Mouse (Mus musculus) CH12F3 (cell line): ENCODE measurements around the gene Cdh4.

ENCODE experiments used
- in situ Hi-C: fragments of 300-500 bp; cut with MboI; formaldehyde crosslinking; loops from 2 replicates; pipeline ENCODE4 v1.14.3; 2020; ENCODE audit warnings: low sequenced_read_pairs

The Cdh4 gene

DNA sequence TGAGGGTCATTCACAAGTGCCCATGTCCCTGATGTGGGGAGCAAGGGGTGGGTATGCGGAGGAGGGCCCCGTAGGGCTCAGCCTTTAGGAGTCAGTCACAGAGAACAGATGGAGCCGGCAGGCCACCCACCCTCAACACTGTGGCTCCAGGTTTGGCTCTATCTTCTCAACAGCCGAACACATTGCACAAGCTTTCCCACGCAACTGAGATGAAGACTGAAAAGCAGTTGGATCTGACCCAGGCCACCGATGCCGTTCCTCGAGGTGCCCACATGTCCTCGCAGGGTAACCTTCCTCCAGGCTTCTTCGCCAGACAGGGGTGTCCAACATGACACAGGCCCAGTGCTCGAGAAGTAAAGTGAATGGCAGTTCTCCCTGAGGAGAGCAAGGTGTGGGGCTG lies 144.2 kb downstream of the Cdh4 start:
- in situ Hi-C loops: no loop called here

DNA sequence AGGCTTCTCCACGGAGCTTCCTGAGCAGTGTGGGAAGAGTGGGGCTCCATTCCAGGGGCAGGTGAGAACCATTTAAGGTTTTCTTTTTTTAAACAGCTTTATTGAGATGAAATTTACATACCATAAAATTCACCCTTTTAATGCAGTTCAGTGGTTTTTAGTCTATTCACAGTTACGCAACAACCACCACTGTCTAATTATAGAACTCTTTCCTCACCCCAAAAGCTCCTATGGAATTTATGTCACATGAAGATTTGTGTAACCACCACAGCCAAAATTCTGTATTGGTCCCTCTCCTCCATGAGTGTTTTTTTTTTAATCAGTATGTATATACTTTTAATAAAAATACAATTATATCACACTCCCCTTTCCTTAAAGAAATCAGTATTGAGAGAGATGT lies 144.8 kb downstream of the Cdh4 start:
- in situ Hi-C loops: no loop called here

DNA sequence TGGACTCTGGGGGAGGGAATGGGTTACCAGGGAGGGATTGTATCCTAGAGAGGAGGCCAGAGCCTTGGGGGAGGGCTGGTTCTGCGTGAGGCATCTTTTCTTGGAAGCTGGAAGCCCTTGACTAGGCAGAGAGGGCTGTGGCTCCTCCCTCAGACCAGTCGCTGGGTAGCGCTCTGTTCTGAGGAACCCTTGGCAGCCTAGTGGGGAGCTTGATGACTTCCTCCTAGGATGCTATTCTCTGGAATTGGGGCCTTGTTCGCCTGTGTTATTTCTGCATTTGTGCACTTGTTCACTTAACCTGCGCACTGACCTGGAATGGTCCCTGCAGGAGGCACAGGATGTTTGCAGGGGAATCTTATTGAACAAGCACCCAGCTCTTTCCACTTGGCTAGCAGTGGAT lies 149.4 kb downstream of the Cdh4 start:
- in situ Hi-C loops: no loop called here

DNA sequence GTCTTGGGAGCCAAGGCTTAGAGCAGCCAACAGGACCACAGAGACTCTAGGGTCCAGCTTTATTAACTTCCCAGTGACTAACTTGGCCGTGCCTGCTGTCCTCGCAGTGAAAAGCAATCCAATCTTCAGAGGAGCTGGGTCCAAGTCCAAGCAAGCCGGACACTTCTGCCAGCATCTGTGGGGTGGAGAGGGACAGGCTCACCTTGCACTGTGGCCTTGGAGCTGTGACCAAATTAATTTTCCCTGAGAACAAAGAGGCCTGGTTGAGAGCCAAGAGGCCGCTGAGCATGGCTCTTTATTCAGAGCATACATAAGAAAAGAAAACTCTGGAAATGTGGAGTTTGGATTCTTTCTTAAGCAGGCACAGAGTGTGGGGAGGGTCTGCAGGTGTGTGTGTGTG lies 152.8 kb downstream of the Cdh4 start:
- in situ Hi-C loops: no loop called here

DNA sequence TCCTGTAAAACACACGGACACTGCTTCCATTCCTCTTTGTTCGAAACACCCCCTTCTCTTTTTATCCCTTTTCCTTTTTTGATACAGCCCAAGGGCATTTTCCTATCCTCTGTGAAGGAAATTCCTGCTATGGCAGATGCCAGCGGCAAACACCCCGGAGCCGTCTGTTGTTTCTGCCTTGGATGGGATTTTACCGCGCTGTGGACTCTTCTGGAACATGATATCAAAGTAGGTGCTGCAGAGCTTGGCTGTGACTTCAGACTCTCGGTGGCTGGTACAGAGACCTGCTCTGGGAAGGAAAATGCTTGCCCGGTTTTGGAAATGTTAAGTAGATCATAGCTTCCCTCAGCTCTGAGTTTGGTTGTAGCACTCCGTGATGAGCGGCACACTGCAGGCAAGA lies 156.7 kb downstream of the Cdh4 start:
- in situ Hi-C loops: no loop called here

DNA sequence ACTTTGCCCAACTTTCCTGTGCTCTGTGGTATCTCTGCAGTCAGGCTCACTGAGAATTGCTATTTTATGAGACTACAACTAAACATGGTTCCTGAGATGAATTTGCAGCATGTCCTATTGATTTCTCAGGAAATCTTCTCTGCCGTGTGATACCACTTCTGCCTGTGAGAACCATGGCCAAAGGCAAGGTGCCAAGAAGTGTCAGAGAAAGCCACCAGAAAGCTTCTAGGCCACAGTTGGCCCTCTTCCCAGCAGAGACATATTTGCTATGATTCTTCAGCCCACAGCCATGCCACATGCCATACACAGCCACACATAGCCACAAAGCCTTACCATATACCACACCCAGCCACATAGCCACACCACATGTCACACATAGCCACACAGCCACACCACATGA lies 157.7 kb downstream of the Cdh4 start:
- in situ Hi-C loops: no loop called here

DNA sequence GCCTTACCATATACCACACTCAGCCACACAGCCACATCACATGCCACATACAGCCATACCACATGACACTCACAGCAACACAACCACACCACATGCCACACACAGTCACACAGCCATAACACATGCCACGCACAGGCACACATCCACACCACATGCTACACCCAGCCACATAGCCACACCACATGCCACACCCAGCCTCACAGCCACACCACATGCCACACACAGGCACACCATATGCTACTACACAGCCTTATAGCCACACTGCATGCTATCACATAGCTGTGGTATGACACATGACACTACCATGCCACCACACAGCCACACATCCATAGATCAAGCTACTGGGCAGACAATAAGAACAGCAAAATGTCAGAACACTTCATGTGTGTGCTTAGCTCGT lies 158.1 kb downstream of the Cdh4 start:
- in situ Hi-C loops: no loop called here

DNA sequence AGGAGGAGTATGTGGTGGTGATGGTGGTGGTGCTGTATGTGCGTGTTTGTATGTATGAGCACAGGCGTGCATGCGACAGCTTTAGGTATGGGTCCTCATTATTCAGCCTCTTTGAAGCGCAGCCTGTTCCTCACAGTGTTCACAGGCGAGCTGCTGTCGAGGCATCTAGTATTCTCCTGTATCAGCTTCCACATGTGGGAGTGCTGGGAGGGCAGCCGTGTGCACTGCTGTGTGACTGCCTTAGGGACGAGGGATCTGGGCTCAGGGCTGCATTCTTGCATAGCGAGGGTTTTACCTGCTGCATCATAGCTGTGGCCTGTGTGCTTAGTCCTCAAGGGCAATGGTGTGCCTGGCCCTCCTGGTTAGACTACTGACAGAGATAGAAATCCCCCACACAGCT lies 158.9 kb downstream of the Cdh4 start:
- in situ Hi-C loops: no loop called here

DNA sequence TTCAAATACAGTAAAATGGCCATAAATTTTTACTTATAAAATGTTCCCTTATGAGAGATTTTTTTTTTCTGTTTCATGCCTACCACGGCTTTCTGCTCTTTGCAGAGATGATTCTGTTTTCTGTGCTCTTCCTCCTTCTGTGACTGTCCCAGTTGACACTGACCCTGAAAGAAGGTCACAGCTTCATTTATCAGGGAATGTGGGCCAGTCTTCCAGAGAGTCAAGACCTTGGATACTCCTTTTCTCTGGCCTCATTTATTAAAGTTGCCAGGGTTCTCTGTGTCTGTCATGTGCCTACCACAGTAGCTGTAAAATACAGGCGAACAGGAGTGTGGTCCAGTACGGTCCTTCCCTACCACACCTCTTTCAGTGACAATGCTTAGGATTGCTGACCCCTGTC lies 162.5 kb downstream of the Cdh4 start:
- in situ Hi-C loops: no loop called here

DNA sequence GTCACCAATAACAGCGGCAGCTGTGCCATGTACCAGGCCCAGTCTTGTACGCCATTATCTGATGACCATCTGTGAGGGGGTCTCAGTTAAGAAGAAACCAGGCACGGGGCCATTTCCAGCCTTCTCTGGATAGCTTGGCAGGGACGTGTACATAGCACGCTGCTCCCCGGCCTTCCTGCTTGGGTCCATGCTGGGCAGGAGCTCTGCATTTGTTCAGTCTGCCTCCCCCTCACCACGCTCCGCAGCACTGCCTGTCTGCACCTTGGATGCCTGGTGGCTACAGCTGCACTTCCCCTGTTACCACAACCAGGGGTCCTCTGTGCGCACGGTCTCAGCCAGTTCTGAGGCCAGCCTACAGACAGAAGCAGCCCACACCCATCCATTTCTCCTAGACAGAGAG lies 163.0 kb downstream of the Cdh4 start:
- in situ Hi-C loops: no loop called here

DNA sequence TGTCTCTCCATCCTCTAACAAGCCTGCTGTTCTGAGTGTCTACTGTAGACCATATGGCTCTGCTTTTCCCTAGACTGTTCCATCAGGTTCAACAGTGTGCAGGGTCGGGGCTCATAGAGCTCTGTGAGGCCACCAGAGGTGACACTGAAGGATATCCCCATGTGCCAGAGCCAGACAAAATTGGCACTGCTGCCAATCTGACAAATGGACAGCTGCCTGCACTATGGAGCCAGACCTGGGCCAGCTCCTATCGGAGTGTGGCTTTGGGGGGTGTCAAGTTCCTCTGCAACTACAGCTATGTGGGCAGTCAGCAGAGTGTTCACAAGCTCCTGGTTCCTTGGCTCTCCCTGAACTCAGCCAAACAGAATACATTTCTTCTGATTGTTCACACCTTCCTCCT lies 164.1 kb downstream of the Cdh4 start:
- in situ Hi-C loops: no loop called here

DNA sequence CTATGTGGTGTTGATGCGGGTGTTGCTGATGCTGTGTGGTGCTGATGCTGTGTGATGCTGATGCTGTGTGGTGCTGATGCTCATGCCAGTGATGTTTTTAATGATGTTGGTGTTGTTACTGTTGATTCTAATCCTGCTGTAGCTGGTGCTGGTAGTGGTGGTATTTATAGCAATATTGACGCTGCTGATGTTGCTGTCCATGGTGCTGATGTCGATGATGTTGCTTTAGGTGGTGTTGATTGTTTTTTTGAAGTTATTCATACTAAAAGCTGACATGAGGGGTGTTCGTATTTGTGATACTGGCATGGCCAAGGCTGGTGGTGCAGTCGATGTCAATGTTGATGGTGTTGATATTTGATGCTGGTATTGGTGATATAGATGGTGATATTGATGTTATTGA lies 173.7 kb downstream of the Cdh4 start:
- in situ Hi-C loops: no loop called here

DNA sequence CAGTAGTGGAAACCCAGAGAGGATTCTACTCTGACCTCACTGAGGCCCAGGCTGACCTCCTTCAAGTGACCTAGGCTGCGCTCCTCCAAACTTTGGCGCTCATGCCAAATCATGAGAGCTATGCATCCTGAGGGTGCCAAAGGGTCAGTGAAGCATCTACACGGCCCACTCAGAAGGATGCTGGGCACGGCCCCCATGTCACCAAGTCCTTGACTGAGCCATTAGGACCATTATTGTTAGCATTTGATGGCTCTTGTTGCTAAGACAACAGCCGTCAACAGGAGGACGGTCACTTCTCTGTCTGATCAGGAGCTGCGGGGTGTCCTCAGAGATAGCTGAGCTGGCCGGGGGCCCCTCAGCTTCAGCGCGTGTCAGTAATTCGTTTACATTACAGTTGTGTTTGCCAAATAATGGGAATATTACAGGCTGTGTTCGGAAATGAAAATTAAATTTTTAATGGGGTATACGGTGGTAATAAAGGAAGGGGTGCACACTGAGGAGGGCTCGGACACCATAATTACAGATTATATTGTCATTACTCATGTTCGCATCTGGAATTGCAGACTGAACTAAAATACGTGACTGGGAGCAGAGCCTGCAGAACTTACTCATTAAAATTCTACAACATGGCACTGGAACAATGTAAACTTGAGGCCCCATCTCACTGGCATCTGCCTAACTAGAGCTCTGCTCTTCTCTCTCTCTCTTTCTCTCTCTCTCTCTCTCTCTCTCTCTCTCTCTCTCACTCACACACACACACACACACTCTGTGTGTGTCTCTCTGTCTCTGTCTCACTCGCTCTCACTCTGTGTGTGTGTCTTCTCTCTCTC lies 181.6 kb downstream of the Cdh4 start:
- in situ Hi-C loops: no loop called here

DNA sequence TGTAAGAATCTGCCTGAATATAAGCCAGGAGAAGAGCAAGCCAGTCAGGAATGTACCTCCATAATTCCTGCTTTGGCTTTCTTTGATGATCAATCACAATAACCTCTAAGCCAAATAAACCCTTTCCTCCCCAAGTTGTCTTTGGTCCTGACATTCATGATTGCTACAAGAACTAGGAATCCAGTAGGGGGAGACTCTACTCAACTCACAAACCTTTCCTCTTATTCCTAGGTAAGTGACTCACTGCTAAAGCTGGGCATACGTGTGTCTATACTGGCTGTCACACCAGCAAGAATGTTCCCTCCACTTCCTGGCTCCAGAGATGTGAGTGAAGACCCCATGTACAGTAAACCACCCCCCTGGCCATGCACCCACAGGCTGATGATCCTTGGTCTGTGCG lies 185.3 kb downstream of the Cdh4 start:
- in situ Hi-C loops: no loop called here

DNA sequence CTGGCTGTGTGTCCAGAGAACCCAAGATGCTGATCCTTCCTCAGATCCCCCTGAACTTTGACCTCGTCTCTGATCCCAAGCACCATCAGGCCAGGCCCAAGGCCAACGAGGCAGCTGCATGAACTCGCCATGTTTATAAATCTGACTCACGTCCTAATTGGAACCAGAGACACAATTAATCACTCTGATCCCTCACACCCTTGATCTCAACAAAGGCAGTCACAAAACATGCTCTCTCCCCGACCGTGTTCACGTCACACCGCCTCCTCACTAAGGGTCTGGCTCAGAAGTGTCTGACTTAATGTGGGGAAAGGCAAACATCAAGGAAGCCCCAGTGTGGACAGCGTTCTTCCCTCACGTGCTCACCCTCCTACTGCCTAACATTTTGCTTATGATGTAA lies 188.5 kb downstream of the Cdh4 start:
- in situ Hi-C loops: no loop called here

DNA sequence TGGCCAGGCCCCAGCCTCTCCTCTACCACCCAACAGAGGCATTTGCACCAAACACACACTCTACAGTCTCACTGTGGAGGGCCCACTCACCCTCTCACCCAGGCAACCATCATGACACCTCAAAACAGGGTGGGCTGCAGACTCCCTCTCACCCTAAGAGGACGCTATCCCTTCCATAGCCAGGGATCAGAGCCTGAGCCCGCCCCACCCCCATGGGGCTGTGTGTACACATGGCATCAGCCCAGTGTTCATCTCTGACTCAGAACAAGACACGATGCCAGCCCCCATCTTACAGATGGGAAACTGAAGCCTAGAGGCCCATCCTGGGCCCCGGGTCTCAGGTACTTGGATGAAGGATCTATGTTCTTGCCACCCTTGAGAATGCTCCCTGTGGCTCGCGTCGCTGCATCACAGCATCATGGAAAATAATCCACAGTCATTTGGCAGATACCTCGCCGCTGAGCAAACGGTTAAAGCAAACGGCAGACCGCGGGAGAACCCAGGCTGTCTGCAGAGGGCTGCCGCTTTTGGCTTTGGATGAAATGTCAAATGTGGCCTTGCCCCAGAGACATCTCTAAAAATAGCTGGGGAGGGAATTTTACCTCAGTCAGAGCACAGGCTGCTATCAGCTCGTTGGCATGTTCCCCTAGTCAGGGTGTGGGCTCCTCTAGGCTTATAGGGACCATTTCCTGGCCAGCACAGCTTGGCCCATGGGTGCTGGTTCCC lies 198.5 kb downstream of the Cdh4 start:
- in situ Hi-C loops: no loop called here

DNA sequence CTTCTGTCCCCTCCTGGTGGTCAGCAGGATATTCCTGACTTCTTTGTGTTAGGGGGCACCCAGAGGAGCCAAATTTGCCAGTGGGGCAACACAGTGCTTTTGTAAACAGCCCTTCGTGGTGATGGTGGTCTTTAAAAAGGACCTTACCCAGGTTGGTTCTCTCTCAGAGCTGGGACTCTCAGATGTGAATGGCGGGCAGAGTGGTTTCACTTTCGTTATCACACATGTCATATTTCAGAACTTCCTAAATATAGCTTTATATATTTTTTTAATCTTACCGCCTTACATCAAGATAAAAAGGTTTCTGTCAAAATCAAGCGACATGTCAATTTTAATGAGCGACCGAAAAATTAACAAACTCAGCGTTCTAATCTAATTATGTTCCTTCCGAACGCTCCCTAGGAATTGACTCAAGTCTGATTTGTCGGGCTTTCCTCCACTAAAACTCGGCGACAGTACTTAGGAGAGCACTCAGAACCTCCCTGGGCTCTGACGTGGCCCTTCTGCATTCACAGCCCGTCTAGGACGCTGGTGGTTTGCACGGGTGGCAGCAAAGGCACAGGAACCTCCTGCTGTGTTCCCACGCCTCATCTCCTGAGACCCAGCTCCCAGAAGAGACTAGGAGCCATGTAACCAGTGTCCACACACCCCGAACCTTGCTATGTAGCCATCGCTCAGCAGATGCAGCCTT lies 206.5 kb downstream of the Cdh4 start:
- in situ Hi-C loops: no loop called here

DNA sequence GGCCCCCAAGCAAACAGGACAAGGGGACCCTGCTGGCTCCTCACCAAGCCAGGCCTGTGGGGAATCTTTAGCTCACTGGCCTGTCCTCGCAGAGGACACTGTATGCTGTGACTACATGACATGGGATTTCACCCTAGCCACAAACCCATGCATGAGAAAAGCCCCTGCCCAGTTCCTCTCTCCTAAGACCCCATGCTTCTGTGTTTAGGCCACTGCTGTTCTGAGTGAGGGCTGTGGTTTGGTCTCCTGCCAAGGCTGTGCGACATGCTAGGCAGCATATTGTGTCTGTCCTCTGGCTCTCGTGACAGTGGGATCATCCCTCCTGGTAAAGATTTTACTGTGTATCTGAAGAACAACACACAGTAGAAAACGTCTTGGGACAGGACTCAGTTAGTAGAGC lies 207.1 kb downstream of the Cdh4 start:
- in situ Hi-C loops: no loop called here

DNA sequence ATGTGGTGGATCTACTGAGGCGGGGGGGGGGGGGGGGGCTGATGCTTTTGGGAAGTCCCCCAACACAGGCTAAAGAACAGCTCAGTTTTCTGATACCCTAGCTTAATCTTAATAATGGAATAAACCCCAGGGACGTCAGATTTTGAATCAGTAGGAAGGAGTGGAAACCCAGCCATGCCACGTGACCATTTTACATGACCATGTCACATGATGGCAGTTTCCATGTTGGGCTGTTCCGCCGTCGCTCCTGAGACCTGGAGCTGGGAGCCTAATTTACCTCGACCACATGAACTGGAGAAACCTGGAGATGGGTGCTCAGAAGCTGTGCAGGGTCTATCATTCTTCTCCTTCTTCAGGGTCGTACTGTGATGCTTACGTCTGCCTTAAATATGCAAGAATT lies 207.9 kb downstream of the Cdh4 start:
- in situ Hi-C loops: no loop called here

DNA sequence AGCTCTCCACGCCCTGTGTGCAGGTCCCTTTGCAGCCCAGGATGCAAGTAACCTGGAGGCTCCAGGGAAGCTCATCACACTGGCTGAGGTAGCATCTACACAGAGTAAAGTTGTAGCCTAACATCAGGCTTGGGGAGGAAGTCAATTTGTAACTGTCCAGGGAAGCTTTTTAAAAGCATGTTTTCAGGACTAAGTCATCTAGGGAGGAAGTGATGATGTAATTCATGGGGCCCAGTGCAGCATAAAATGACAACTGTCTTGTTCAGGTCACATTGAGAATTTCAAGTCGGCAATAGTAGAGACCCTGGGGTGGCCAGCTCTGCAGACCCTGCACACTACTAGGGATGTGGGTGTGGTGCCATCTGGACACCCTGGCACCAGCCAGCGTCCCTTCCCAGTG lies 213.3 kb downstream of the Cdh4 start:
- in situ Hi-C loops: no loop called here

DNA sequence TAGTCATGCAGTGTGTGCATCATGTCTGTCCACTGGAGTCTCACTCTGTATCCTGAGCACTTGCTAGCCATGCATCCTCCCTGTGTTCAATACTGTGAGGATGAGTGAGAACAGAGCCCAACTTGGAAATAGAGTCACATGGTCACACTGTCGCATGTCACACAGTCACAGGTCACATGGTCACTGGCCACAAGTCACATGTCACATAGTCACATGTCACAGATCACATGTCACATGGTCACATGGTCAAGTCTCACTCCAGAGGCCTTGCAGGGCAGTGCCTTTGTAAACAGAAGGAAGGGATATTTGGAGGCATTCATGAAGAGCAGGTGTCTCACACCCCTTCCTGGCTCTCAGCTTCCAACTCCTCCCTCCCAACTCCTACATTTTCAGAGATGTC lies 217.0 kb downstream of the Cdh4 start:
- in situ Hi-C loops: no loop called here
